ENCODE assay signal across 19 mouse cellular contexts in the genomic region with DNA sequence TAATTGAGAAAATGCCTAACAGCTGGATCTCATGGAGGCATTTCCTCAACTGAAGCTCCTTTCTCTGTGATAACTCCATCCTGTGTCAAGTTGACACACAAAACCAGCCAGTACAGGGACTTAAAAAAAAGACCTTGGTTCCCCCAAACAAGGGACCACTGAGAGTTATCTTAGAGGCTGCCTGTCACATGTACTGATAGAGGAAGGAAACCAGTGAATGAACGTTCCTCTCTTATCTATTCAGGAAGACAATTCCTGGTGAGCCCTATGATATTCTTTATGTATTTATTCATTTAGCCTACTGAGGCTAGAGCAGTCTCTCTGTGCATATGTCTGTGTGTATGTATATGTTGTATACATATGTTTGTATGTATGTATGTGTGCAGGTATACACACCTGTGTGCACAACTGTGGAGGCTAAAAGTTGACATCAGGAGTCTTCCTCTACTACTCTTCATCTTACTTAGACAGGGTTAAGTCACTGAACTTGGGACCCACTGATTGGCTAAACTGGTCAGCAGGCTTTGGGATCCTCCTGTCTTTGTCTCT. TPM values are rescaled to one million over a fixed set of nuclear protein-coding genes. Genes with fewer than 3 reads are reported as not detected.
DNase-seq lines count a peak whose midpoint lies in the region; ATAC-seq lines count a peak whose summit lies in the region.
"Had no signal": no experiment of that assay in that cellular context is flagged by ENCODE, and none has a peak within 500 bp of the region (broad histone marks: within the 10 kb centered on the region; RNA-seq: fewer than 3 reads in every experiment).

No protein-coding gene starts in this region.

- WGBS in liver, embryonic 12.5 days (ENCODE audit: insufficient replicate concordance), result 0% methylated on average over 1 of the region's 1 CpGs
- WGBS in liver, embryonic 16.5 days (ENCODE audit: insufficient replicate concordance), result 13% methylated on average over 1 of the region's 1 CpGs
- WGBS in hindbrain, embryonic 14.5 days, result 87% methylated on average over 1 of the region's 1 CpGs

- peak; percentile 65 for ATAC-seq in liver, embryonic 12.5 days
- ATAC-seq in common myeloid progenitor, adult 5-6 weeks (replicated peaks; ENCODE audit: low read depth, poor library complexity, severe bottlenecking), result peak; percentile 77
- peak; percentile 39; the same call in 1 of the 2 replicates for ATAC-seq in liver, embryonic 16.5 days (ENCODE audit: low read depth)
- no peak for ATAC-seq in hindbrain, embryonic 14.5 days (ENCODE audit: low FRiP score)
- ATAC-seq: forebrain, embryonic 14.5 days had no signal

- no peak overlapping the region for H3K27ac ChIP-seq in liver, embryonic 12.5 days
- H3K27ac ChIP-seq in liver, embryonic 16.5 days (ENCODE audit: low read length), result no peak overlapping the region
- H3K27ac ChIP-seq in hindbrain, embryonic 14.5 days, result no peak overlapping the region
- H3K27ac ChIP-seq: embryonic facial prominence, embryonic 13.5 days; gastrocnemius, adult 2 months; hindbrain, embryonic 10.5 days; hindbrain, embryonic 15.5 days had no signal

- no peaks in the 10 kb centered on the region for H3K36me3 ChIP-seq in liver, embryonic 12.5 days
- no peaks in the 10 kb centered on the region for H3K36me3 ChIP-seq in liver, embryonic 16.5 days (ENCODE audit: control insufficient read depth, insufficient read depth)
- no peaks in the 10 kb centered on the region for H3K36me3 ChIP-seq in hindbrain, embryonic 14.5 days (replicated peaks; ENCODE audit: control insufficient read depth, insufficient read depth)
- H3K36me3 ChIP-seq: embryonic facial prominence, embryonic 13.5 days; heart, embryonic 12.5 days; hindbrain, embryonic 10.5 days; hindbrain, embryonic 15.5 days had no signal

- no peaks in the 10 kb centered on the region for H3K9me3 ChIP-seq in liver, embryonic 12.5 days (replicated peaks)
- H3K9me3 ChIP-seq in liver, embryonic 16.5 days (replicated peaks; ENCODE audit: control insufficient read depth, low read length), result no peaks in the 10 kb centered on the region
- H3K9me3 ChIP-seq in hindbrain, embryonic 14.5 days (ENCODE audit: control insufficient read depth, low read length), result no peaks in the 10 kb centered on the region
- H3K9me3 ChIP-seq: embryonic facial prominence, embryonic 13.5 days; heart, embryonic 12.5 days; hindbrain, embryonic 10.5 days; hindbrain, embryonic 15.5 days had no signal

- no peak overlapping the region for H3K4me3 ChIP-seq in liver, embryonic 12.5 days
- H3K4me3 ChIP-seq in liver, embryonic 16.5 days (ENCODE audit: low read depth, low read length), result no peak overlapping the region
- H3K4me3 ChIP-seq in hindbrain, embryonic 14.5 days (replicated peaks; ENCODE audit: low read length), result no peak overlapping the region
- H3K4me3 ChIP-seq: embryonic facial prominence, embryonic 13.5 days; gastrocnemius, adult 2 months; heart, embryonic 12.5 days; hindbrain, embryonic 10.5 days; hindbrain, embryonic 15.5 days had no signal

- no peak for DNase-seq in liver
- no peak for DNase-seq in hindbrain, embryonic 14.5 days (ENCODE audit: low spot score)
- no peak for DNase-seq in embryo, embryonic 11 days
- DNase-seq in testis, postnatal 10 days (ENCODE audit: low spot score), result no peak
- DNase-seq in thymus, postnatal 0 days (ENCODE audit: low spot score), result no peak
- DNase-seq: adrenal gland, postnatal 10 days; cerebellum, adult 18-20 months; cerebellum, adult 9-11 months; gastrocnemius, adult 2 months; gastrocnemius, postnatal 25 days had no signal

- H3K4me1 ChIP-seq in liver, embryonic 12.5 days, result peaks cover 15% of the 10 kb centered on the region
- H3K4me1 ChIP-seq in liver, embryonic 16.5 days (ENCODE audit: control insufficient read depth, low read depth, low read length), result no peaks in the 10 kb centered on the region
- no peaks in the 10 kb centered on the region for H3K4me1 ChIP-seq in hindbrain, embryonic 14.5 days (replicated peaks; ENCODE audit: control insufficient read depth, insufficient read depth, low read length)
- H3K4me1 ChIP-seq: embryonic facial prominence, embryonic 13.5 days; hindbrain, embryonic 15.5 days had no signal

- no peak overlapping the region for H3K9ac ChIP-seq in liver, embryonic 12.5 days
- H3K9ac ChIP-seq in liver, embryonic 16.5 days (ENCODE audit: low read depth, low read length), result no peak overlapping the region
- no peak overlapping the region for H3K9ac ChIP-seq in hindbrain, embryonic 14.5 days
- H3K9ac ChIP-seq: embryonic facial prominence, embryonic 13.5 days; heart, embryonic 12.5 days; hindbrain, embryonic 15.5 days had no signal

- H3K4me2 ChIP-seq in liver, embryonic 12.5 days, result no peak overlapping the region
- no peak overlapping the region for H3K4me2 ChIP-seq in liver, embryonic 16.5 days (ENCODE audit: low read depth, low read length)
- H3K4me2 ChIP-seq in hindbrain, embryonic 14.5 days (replicated peaks), result no peak overlapping the region
- H3K4me2 ChIP-seq: embryonic facial prominence, embryonic 13.5 days; heart, embryonic 12.5 days; hindbrain, embryonic 15.5 days had no signal

- no peaks in the 10 kb centered on the region for H3K27me3 ChIP-seq in liver, embryonic 12.5 days (replicated peaks)
- no peaks in the 10 kb centered on the region for H3K27me3 ChIP-seq in liver, embryonic 16.5 days (ENCODE audit: control insufficient read depth, insufficient read depth, low read depth, low read length)
- H3K27me3 ChIP-seq in hindbrain, embryonic 14.5 days (ENCODE audit: control insufficient read depth, insufficient read depth, low read length), result no peaks in the 10 kb centered on the region
- H3K27me3 ChIP-seq: CH12.LX; embryonic facial prominence, embryonic 13.5 days; heart, embryonic 12.5 days; hindbrain, embryonic 15.5 days had no signal

RNA-seq across cellular contexts. Expression of gene Osbpl8, which starts 39.7 kb away (rescaled TPM):
- 11.4 and 12.1 TPM in 2 replicates for polyA plus RNA-seq in liver, embryonic 12.5 days (2016; fragmentation: Nextera tagmentation; extraction: Ambion mirVana)
- 163 and 167 TPM in 2 replicates for total RNA-seq in common myeloid progenitor, adult 5-6 weeks (2017)
- 8.2 and 9.0 TPM in 2 replicates for polyA plus RNA-seq in liver, embryonic 16.5 days (2015; fragmentation: Nextera tagmentation; extraction: Ambion mirVana)
- polyA plus RNA-seq in hindbrain, embryonic 14.5 days (2014; fragmentation: Nextera tagmentation; extraction: Ambion mirVana), result 15.9 and 20.6 TPM in 2 replicates
- polyA plus RNA-seq in thymus, postnatal 0 days (2015; fragmentation: Nextera tagmentation; extraction: Ambion mirVana), result 28.1 and 35.3 TPM in 2 replicates
